Mouse (Mus musculus): ENCODE data around the gene Stard13.

DNA sequence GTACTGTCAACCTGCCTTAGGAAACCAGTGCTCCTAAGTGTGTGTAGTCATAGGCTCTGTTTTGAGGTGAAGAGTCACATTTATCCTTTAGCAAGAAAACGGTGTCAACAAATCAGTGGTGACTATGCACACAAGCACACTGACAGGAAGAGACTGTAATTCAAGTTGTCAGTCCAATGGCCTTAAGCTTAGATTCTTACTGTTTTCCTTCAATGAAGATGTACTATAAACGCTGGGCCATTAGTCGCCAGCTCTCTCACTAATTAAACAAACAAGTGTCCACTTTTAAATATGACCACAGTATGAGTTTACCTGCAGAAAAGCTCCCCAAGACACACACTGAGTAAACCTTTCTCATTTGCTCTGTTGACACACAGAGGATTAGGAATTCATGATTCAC, 44.3 kb downstream of the Stard13 start:
- TF ChIP-seq POLR2A (IDR thresholded peaks at IDR 0.05; ENCODE audit: insufficient read depth, low read length) (no peak), CTCF (IDR thresholded peaks at IDR 0.05; ENCODE audit: low read depth, low read length) (no peak)
